Mouse (Mus musculus) C2C12 (cell line): Measurements from ENCODE around the gene Tex48.

Experiments used
- CTCF ChIP-seq: IDR thresholded peaks from one replicate; pipeline ENCODE4 v1.5.1; 2011; ENCODE audit not compliant: control insufficient read depth, insufficient read depth, insufficient read length
- MAX ChIP-seq: IDR thresholded peaks from one replicate; pipeline ENCODE4 v1.6.1; 2011; ENCODE audit warnings: mild to moderate bottlenecking, control low read depth
- USF1 ChIP-seq: IDR thresholded peaks from one replicate; pipeline ENCODE4 v1.6.1; 2011; ENCODE audit warnings: low read depth, mild to moderate bottlenecking, control low read depth, moderate library complexity

DNA sequence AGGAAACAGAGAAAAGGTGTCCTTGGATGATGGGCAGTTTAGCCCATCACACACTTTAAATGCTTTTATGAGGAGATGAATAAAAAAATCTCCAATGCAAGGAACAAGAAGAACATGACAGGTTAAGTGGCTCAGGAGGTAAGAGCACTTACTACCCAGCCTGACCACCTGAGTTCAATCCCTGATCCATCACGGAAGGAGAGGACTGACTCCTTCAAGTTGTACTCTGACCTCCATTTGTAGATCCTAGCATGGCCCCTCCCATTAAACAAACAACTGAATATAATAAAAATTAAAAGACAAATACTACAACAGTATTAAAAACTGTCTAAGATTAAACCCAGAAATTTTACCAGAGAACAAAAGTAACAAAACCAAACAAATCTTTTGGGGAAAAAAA is 16.3 kb downstream of the Tex48 start:
- TF ChIP-seq CTCF: no peak
- TF ChIP-seq MAX: no peak
- no peak for TF ChIP-seq USF1
